Mouse (Mus musculus) testis, adult 2 months (tissue): ENCODE measurements around the gene Filip1. TPM values are rescaled to one million over a fixed set of nuclear protein-coding genes. Genes with fewer than 3 reads are reported as not detected.

ENCODE experiments used
- H3K27ac ChIP-seq: fragments of 200-500 bp; 2 replicates; pipeline ENCODE4 v1.5.1; 2012; ENCODE audit warnings: low read depth, low read length; ENCODE audit not compliant: control insufficient read depth, insufficient read depth
- H3K27me3 ChIP-seq: fragments of 200-500 bp; 2 replicates; pipeline ENCODE4 v1.6.1; 2012; ENCODE audit warnings: mild to moderate bottlenecking, low read length, moderate library complexity; ENCODE audit not compliant: control insufficient read depth, insufficient read depth
- H3K36me3 ChIP-seq: fragments of 200-500 bp; 2 replicates; pipeline ENCODE4 v1.6.1; 2012; ENCODE audit warnings: mild to moderate bottlenecking, low read length; ENCODE audit not compliant: control insufficient read depth, insufficient read depth
- H3K4me1 ChIP-seq: fragments of 200-500 bp; 2 replicates; pipeline ENCODE4 v1.6.1; 2012; ENCODE audit warnings: low read length; ENCODE audit not compliant: control insufficient read depth, insufficient read depth
- H3K4me3 ChIP-seq: fragments of 200-500 bp; 2 replicates; pipeline ENCODE4 v1.5.1; 2012; ENCODE audit warnings: low read depth, mild to moderate bottlenecking, low read length, moderate library complexity, mixed read lengths; ENCODE audit not compliant: control insufficient read depth
- CTCF ChIP-seq: fragments of 200-500 bp; IDR thresholded peaks from 2 replicates; pipeline ENCODE4 v1.5.1; 2012; ENCODE audit warnings: low read depth, mild to moderate bottlenecking, inconsistent platforms, low read length, moderate library complexity; ENCODE audit not compliant: control insufficient read depth, insufficient read depth, insufficient replicate concordance
- POLR2A ChIP-seq: fragments of 200-500 bp; IDR thresholded peaks from 2 replicates; pipeline ENCODE4 v1.6.1; 2012; ENCODE audit warnings: low read depth, mild to moderate bottlenecking, inconsistent platforms, low read length, moderate library complexity; ENCODE audit not compliant: control insufficient read depth
- polyA plus RNA-seq: library from polyadenylated mRNA; depleted of rRNA; stranded (reverse); fragments of >200 nt; gene quantifications from 2 replicates; pipeline ENCODE4 v1.2.3, GENCODE M21; 2012

Filip1 gene
- polyA plus RNA-seq, 1 experiment = 6.8 TPM

- H3K36me3 ChIP-seq = no peaks in the 10 kb centered on the region
- no peak overlapping the region for H3K27ac ChIP-seq
- peaks cover 9% of the 10 kb centered on the region for H3K4me1 ChIP-seq
- H3K27me3 ChIP-seq = no peaks in the 10 kb centered on the region; the same call in 1 of the 2 replicates
- TF ChIP-seq POLR2A = no peak
- no peak for TF ChIP-seq CTCF
- no peak overlapping the region for H3K4me3 ChIP-seq
Observed at GRCm38 (mm10) chr9:79823856-79824255, 188.8 kb downstream of the Filip1 start.

- TF ChIP-seq CTCF (no peak), POLR2A (no peak)
- Histone ChIP-seq H3K27ac (no peak overlapping the region), H3K4me3 (no peak overlapping the region), H3K27me3 (no peaks in the 10 kb centered on the region; the same call in 1 of the 2 replicates), H3K4me1 (peaks cover 9% of the 10 kb centered on the region), H3K36me3 (no peaks in the 10 kb centered on the region)
Observed at GRCm38 (mm10) chr9:79823438-79823837, 189.2 kb downstream of the Filip1 start.

- no peaks in the 10 kb centered on the region; the same call in 1 of the 2 replicates for H3K27me3 ChIP-seq
- peaks cover 12% of the 10 kb centered on the region for H3K4me1 ChIP-seq
- TF ChIP-seq CTCF = no peak
- no peak for TF ChIP-seq POLR2A
- H3K36me3 ChIP-seq = no peaks in the 10 kb centered on the region
- H3K4me3 ChIP-seq = no peak overlapping the region
- no peak overlapping the region for H3K27ac ChIP-seq
Observed at GRCm38 (mm10) chr9:79816464-79816863, 196.2 kb downstream of the Filip1 start.

GRCm38 (mm10) chr9:79816013-79816412, 196.6 kb downstream of the Filip1 start:
- Histone ChIP-seq H3K4me3 (no peak overlapping the region), H3K27ac (no peak overlapping the region), H3K27me3 (no peaks in the 10 kb centered on the region; the same call in 1 of the 2 replicates), H3K36me3 (no peaks in the 10 kb centered on the region), H3K4me1 (peaks cover 12% of the 10 kb centered on the region)
- TF ChIP-seq CTCF = no peak
- no peak for TF ChIP-seq POLR2A

- TF ChIP-seq POLR2A = no peak
- no peak for TF ChIP-seq CTCF
- no peaks in the 10 kb centered on the region for H3K36me3 ChIP-seq
- H3K27ac ChIP-seq = no peak overlapping the region
- H3K27me3 ChIP-seq = no peaks in the 10 kb centered on the region
- H3K4me3 ChIP-seq = no peak overlapping the region
- H3K4me1 ChIP-seq = peaks cover 3% of the 10 kb centered on the region; the same call in 1 of the 2 replicates
Observed at GRCm38 (mm10) chr9:79814592-79814991, 198.1 kb downstream of the Filip1 start.

GRCm38 (mm10) chr9:79810969-79811902, 201.4 kb downstream of the Filip1 start:
- Histone ChIP-seq H3K27ac (no peak overlapping the region), H3K4me1 (peaks cover 5% of the 10 kb centered on the region), H3K36me3 (no peaks in the 10 kb centered on the region), H3K27me3 (no peaks in the 10 kb centered on the region), H3K4me3 (no peak overlapping the region)
- TF ChIP-seq POLR2A (no peak), CTCF (no peak)

- no peak overlapping the region for H3K4me3 ChIP-seq
- no peaks in the 10 kb centered on the region for H3K36me3 ChIP-seq
- TF ChIP-seq POLR2A = no peak
- no peak for TF ChIP-seq CTCF
- H3K4me1 ChIP-seq = peaks cover 5% of the 10 kb centered on the region
- H3K27ac ChIP-seq = no peak overlapping the region
- no peaks in the 10 kb centered on the region for H3K27me3 ChIP-seq
Observed at GRCm38 (mm10) chr9:79810534-79810933, 202.1 kb downstream of the Filip1 start.
